Mouse (Mus musculus) adrenal gland, adult (tissue): ENCODE measurements around the gene Bri3.
"Not testable (repeated sequence)": the region's sequence is repeated elsewhere in the genome, so short reads cannot be mapped to it uniquely, and the experiment has no call there.

Source experiments
- DNase-seq, 2 experiments: peaks; one replicate each; pipeline ENCODE4 v3.0.0; 2022 to 2023; ENCODE audit warnings: low spot score in 1 of 2; ENCODE audit not compliant: inconsistent age in 2 of 2

Bri3 gene

DNA sequence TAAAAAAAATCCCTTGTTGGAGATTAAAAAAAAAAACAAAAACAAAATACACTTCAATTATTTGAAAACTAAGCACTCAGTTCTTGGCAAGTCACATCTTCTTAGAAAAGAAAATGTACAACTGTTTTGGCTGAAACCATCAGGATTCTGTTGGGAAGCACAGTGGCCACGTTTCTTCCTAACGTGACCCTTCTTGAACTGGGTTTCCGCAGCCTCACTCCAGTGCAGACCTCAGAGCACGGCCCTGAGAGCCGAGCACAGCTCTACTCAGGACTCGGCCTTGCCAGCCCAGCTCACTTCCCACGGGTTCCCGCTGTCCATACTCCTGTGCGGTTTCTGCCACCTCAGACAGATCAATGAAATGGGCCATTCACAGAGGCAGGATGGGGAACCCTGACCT lies 44.2 kb downstream of the Bri3 start:
- DNase-seq = no peak

DNA sequence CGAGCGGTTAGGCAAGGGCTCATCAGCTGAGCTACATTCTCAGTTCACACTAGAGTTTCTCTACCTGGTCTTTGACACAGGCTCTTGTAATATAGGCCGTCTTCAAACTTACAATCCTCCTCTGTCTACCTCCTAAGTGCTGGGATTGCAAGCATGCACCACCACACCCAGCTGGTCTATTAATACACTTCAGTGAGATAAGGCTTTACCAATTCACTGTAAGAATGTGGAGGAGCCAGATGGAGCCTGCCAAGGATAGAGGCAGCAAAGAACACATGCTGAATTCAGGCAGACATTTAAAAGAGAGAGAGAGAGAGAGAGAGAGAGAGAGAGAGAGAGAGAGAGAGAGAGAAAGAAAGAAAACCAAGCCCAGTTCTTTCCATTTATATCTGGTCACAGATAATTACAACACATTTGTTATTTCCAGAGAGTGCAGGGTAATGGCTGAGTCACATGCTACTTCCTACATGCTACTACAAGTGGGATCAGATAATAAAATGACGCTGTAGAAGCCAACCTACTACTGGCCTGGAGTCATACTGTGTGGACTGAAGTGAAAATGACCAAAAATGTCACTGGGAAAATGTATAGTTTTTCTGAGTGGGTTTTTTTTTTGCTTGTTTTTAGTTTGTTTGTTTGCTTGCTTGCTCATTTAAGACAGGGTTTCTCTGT lies 45.7 kb downstream of the Bri3 start:
- DNase-seq = no peak

DNA sequence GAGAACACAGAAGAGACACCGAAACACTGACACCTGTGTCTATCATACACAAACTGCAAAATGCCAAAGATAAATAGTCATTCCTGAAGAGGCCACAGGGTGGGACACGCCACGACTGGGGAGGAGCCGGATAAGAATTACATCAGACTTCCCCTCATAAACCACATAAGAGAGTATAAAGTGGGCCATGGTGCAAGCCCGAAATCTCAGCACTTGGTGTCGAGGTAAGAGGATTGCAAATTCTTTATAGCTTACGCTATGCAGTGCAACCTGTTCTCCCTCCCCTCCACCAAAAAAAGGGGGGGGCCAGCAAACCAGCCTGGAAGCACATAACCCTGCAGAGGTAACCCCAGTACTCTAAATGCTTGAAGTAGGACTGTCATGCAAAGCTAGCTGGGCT lies 50.7 kb downstream of the Bri3 start:
- no peak for DNase-seq

DNA sequence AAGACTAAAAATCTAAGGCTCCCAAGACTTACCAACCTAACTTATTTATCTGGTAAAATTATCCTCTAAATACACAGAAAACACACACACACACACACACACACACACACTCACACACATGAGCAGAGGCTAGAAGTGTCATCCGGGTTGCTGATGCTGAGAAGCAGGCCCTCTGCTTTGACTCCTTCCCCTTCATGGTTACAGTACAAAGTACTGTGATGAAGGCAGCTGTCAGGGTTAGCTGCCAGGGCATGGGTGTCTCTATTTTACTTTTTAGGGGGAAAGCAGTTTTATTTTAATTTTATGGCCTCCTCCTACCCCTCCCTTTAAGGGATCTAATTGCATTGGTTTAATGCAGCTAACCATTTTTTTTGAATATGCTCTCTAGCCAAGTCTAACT lies 51.1 kb downstream of the Bri3 start:
- no peak for DNase-seq

DNA sequence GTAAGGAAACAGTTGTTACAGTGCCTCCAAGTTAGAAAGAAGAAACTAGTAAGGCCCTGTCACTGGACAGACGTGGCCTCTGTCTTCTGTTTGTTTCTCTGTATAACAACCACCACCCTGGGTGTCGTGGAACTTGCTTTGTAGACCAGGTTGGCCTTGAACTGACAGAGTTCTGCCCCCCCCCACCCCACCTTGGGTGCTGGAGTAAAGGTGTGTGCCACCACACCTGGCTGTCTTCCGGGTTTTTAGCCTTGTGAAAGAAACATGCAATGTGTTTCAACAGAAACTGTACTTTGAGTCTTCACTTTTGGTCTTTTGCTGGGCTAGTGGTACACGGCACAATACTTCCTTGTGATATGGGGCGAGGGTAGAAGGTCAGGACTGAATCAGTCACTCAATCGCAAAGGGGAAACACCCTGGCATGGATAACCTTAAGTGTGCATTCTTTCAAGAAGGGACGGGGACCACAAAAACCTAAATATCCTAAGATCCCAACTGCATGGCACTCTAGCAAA lies 51.9 kb downstream of the Bri3 start:
- DNase-seq = no peak

DNA sequence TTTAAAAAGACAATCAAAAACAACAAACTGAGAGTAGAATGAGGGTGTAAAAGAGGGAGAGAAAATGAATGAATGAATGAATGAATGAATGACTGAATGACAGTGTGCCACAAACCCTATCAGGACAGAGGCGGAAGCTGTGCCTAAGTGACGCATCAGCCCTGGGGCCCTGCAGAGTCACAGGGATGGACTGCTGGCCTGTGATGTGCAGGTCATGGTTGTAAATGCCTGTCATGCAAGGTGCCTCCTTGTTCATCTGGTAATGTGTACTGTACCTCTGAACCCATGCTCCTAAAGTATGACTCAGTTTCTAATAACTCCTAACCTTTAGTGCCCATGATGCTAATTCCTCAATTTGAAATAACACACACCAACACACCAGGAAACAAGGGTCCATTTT lies 58.8 kb downstream of the Bri3 start:
- DNase-seq = no peak

DNA sequence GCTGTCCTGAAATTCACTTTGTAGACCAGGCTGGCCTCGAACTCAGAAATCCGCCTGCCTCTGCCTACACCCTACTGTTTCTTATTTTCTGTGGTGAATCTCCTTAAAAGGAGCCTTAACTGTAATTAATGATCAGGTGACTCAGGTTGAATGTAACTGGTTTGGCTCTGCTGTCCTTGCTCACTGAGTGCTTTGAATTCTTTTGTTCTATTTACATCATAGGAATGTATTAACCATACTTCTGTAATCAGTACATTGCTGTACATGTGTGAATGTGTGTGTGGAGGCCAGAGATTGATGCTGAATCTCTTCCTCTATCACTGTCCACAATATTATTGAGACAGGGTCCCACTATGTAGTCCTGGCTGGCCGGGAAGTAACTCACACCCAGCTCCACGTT lies 64.7 kb downstream of the Bri3 start:
- no peak for DNase-seq

DNA sequence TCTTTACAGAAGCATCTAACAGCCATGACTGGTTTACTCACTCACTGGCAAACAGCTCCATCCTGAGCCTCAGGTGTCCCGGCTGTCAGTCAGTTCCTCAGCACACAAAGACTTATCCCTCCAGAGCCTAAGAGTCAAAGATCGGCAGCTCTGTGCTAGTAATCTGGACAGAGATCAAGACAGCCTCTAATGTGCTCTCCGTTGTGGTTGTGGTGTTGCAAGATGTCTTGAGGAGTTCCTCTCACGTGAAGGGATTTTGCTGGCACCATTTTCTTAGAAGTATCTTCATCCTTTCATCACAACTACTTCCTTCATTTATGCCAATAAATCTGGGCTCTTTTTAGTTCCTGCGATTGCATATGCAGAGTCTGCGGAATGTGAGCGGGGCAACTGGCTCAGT lies 67.9 kb downstream of the Bri3 start:
- DNase-seq = no peak

DNA sequence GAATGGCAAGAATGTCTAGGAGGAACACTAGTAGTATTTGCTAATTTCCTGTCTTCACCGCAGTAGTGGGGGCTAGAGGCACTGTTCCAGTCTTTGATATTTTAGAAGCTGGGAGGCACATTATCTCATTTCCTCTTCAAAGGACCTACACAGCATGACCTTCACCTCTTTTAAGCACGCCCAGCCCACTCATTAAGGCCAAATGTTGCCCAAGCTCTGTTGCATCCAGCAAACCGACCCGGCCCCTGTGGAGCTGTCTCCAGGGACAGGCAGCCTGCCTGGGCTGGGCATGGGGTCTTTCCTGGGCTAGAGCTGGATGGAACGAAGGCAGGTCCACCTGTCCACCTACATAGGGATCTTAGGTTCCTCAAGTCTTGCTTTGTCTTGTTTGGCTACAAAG lies 69.1 kb downstream of the Bri3 start:
- peak; percentile 61 to 79 for DNase-seq

DNA sequence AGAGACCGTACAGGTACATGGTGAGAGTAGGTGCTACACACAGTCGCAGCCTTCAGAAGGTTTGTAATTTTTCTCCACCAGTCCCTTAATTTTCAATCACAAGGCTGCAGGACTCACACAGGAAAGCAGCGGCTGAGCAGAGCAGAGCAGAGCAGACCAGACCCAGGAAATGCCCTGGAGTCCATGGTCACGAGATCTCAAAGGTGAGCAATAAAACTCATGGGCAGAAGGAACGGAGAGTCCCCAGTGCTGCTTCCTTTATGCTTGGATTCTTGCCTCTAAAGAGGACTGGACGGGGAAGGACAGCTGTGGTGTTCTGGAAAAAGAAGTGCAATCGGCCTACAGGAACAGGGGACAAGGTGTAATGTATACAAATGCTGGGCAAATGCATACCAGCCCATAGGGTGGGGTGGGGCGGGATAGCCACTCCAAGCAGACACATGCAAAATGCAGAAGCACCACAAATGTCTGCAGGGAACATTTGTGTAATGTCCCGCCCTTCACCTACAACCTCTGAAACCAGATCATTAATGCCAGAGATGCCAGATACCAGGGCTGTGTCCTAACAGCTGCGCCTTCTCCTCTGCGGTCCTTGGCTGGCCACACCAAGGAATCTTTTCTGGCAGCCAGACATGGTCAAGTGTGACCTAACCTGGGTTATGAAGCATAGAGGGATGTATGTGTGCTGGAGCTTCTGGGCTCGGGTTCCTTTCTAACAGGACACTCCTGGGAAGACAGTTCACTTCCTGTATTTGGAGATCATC lies 70.7 kb downstream of the Bri3 start:
- DNase-seq = no peak

DNA sequence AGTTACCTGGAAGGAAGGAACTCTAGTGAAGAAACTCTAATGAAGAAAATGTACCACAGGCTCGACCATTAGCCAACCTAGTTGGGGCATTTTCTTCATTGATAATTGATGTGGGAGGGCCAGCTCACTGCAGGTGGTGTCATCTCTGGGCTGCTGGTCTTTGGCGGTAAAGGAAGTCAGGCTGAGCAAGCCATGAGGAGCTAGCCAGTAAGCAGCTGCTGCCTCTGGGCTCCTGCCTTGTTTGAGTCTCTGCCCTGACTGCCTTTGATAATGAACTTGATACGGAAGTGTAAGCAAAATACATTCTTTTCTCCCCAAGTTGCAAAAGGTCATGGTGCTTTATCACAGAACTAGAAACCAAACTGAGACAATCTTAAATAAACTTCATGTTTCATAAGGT lies 72.2 kb downstream of the Bri3 start:
- DNase-seq = no peak

DNA sequence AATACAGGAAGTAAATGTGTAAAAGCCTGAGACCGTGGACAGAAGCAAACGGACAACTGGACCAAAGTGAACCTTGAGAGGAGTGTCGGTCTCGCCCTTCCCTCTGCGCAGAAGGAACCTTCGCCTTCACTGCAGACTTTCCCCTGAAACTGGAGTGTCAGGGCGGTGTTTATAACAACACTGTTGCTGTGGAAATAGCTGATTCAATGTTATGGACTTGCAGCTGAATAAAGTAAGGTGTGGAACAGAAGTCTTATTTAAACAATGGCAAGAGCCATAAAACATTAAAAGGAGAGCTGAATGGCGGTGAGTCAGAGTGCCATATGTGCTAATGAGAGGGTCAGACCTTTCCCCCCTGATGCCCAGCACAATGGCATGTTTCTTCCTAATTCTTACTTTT lies 73.2 kb downstream of the Bri3 start:
- DNase-seq = no peak

DNA sequence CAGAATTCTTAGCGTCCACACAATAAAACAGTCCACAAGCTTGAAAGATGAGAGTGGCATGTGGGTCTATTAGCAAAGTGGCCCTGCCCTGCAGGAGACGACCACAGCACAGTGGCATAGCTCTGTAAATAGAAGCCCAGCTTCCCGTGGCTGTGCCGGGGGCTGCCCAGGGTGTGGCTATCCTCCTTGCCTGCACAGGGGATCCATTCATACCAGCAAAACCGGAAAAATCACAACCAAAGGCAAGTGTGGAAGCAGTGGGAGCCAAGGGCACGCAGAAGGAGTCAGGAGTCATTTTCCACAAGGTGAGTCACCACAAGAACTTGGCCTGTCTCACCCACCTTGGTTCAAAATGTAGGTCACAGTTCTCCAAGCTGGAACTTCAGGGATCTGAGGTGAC lies 74.0 kb downstream of the Bri3 start:
- DNase-seq = peak; percentile 47 to 76

DNA sequence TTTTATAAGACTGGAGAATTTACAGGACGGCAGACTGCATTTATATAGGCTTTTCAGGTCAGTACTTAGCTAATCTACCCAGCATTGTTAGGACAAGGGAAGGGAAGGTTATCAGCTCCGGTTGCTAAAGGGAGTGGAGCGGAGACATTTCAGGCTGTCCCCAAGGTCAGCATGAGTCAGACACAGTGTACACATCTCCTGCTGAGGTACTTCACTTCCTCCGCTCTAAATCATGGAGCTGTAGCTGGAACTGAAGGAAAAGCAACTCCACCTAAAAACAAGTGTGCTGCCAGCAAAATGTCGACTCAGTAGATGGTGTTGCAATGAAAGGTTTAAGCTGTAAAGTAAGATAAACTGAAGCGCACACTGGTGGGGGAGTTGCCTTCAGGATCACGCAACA lies 77.4 kb downstream of the Bri3 start:
- DNase-seq = peak; percentile 84 to 92

DNA sequence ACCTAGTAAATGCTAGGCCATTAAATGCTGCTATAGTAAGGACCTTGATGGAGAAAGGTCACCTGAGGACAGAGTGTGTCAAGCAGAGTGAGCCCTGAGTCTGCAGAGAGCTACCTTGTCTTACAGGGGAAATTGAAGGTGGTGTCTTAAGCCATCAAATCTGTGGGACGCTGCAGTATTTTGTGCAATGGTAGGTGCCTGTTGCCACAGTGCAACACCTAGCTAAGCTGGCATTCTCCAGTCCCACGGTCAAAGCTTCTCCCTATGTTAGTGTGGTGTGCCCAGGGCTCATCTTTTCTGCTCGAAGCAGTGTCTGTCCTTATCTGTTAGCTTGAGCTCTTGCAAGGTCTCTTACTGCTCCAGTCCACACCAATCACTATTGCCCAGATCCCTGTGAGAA lies 78.5 kb downstream of the Bri3 start:
- peak in 1 of 2 experiments; percentile 78 for DNase-seq

DNA sequence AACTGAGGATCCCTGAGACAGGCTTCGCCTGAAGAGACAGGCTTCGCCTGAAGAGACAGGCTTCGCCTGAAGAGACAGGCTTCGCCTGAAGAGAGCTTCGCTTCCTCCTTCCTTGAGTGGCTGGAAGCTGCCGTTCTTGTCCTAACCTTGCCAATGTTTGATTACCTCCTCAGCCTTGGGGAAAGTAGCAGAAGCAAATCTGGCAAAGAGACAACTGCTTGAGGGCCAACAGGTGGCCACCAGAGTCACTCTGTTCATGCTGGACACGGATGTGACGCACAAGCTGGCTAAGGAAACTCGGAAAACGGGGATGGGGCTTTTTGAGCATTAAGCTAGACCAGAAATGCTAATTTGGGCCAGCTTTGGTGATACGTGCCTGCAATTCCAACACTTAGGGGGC lies 89.8 kb downstream of the Bri3 start:
- no peak for DNase-seq

DNA sequence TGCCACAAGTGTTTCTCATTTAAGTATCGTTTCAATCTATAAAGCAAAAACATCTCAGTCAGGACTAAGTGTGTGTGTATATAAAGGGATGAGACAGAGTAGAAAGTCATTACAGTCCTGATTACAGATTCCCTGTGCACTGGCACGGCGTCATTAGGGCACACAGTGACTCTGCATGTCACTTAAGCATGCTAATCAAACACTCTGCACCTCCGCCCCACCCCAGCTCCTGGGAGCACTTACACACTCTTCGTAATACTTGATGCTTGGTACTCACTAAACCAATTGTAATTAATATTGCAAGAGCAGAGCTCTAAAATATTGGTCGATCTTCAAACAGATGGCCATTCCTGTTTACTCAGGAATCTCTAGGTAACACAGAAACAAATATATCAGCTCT lies 91.1 kb downstream of the Bri3 start:
- DNase-seq = not testable (repeated sequence)

DNA sequence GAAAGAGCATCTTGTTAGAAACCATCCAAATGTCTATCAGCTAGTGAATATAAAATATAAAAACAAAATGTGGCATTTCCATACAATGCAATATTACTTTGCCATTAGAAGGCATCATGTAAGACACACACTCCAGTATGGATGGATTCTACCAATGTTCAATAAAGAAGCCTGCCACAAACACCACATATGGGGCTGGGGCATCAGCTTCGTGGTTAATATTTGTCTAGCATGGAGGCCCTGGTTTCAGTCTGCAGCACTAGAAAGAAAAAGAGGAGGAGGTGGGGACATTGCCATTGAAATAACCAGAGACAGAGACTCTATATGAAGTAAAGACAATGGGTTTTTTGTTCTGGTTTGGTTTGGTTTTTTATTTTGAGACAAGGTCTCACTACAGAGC lies 94.5 kb downstream of the Bri3 start:
- DNase-seq = no peak

DNA sequence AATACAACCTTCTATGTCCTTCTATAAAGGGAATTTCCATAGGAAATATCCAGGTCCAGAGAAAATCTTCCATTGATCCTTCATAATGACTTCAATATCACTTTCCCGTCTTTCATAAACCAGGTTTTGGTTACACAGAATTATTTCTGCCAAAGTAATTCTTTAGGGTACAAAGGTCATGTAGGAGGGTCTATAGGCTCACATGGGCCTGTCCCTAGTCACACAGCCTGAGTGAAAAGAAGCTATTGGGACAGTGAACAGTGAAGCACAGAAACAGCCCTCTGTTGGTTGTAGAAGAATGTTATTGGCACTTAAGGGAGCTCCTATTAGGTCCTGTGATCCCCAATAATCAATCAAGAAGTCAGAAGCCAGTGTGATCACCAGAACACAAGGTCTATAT lies 96.8 kb downstream of the Bri3 start:
- DNase-seq = no peak

DNA sequence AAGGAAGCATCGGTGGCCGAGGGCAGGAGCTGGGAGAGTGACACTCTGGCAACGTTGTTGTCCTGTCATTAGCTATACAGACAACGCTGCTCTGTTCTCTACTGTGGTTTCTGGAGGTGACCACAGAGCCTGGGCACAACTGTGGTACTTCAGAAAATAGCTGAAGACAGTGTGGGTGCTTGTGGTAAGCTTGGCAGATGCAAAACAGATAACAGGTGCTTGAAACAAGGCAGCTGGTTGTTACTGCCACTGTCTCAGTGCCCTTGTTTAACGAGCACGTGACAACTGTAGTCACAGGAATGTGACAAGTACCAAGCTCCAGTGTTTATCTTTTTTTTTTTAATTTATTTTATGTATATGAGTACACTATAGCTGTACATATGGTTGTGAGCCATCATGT lies 100.4 kb downstream of the Bri3 start:
- DNase-seq = no peak

DNA sequence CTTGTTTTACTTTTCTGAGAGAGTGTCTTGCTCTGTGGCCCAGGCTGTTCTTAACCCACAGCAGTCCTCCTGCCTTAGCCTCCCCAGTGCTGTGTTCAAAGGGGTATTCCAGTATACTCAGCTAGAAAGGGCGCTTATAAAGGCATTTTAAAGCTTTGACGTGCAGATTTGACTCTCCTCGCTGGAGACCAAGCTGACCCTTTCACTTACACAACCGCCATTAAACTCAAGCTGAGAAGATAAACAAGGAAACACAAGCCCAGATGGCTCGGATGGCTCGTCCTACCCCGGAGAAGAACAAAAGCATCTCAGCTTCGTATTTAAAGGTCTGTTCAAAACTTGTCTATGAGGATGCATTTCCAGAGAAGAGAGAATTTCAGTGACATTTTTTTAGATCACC lies 106.9 kb downstream of the Bri3 start:
- no peak for DNase-seq

DNA sequence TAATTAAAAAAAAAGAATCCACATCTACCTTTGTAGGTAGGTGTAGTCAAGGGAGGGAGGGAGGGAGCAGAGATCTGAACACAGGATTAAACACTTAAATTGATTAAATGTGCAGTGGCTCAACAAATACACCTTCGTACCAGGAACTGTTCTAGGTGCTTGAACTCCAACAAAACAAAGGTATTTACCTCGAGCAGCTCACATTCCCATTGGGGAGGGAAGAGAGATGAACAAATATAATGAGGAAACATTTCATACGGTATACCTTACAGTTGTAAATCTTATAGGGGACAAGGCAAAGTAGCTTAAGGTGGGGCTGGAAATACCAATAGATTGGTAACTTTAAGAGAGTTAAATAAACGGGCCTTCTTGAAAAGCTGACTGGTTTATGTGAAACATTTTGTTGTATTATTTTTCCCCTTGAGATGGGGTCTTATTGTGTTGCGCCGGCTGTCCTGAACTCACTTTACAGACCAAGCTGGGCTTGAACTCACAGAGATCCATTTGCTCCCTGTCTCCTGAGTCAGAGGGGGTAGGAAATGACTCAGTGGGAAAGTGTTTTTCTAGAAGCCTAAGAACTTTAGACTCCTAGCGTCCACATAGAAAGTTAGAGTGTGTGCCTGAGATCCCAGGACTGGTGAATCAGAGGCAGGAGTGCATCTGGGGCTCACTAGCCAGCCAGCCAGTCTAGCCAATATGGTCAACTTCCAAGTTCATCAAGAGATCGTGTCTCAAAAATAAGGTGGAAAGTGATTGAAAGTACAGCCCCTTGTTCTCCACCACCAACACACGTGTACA lies 108.2 kb downstream of the Bri3 start:
- no peak for DNase-seq
